In the genomic region with DNA sequence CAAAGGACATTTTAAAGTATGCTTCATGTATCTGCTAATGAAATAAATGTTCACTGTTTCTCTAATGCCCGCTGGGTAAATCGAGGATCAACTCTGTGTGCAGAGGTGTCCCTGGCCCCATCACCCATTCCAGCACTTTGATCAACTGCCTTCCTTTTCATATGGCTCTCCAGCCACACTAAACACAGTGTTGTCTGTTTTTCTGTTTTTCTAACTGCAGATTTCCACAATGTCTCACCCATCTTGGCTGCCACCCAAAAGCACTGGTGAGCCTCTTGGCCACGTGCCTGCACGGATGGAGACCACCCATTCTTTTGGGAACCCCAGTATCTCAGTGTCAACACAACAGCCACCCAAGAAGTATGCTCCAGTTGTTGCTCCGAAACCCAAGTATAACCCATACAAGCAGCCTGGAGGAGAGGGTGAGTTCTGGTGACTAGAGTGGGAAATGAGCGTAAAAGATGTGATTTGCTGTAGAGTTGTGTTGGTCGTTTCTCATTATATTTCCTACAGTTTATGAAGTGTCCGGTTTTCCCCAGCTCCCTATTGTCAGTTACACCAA, we compare ENCODE assay signal across 18 mouse cellular contexts.
DNase-seq lines count a peak whose midpoint lies in the region; ATAC-seq lines count a peak whose summit lies in the region.
"Had no signal": no experiment of that assay in that cellular context is flagged by ENCODE, and none has a peak within 500 bp of the region (broad histone marks: within the 10 kb centered on the region; RNA-seq: fewer than 3 reads in every experiment).

No protein-coding gene starts in this region.

- H3K4me2 ChIP-seq in forebrain, embryonic 16.5 days (ENCODE audit: low read length) = no peak overlapping the region
- H3K4me2 ChIP-seq in forebrain, embryonic 11.5 days (ENCODE audit: low read depth, low read length, severe bottlenecking) = no peak overlapping the region
- no peak overlapping the region for H3K4me2 ChIP-seq in neural tube, embryonic 13.5 days
- H3K4me2 ChIP-seq in neural tube, embryonic 15.5 days = no peak overlapping the region
- H3K4me2 ChIP-seq: embryonic facial prominence, embryonic 15.5 days; hindbrain, embryonic 14.5 days; intestine, embryonic 15.5 days; midbrain, embryonic 13.5 days had no signal

- H3K4me3 ChIP-seq in forebrain, embryonic 16.5 days (replicated peaks; ENCODE audit: low read length) = no peak overlapping the region
- no peak overlapping the region for H3K4me3 ChIP-seq in forebrain, embryonic 11.5 days (ENCODE audit: low read depth, low read length)
- H3K4me3 ChIP-seq in neural tube, embryonic 13.5 days = no peak overlapping the region
- H3K4me3 ChIP-seq in neural tube, embryonic 15.5 days (replicated peaks) = no peak overlapping the region
- H3K4me3 ChIP-seq in macrophage (ENCODE audit: inconsistent target) = no peak overlapping the region
- H3K4me3 ChIP-seq: embryonic facial prominence, embryonic 15.5 days; heart, embryonic 10.5 days; intestine, embryonic 15.5 days; midbrain, embryonic 13.5 days; myocyte had no signal

- H3K36me3 ChIP-seq in forebrain, embryonic 16.5 days (ENCODE audit: control insufficient read depth, insufficient read depth) = no peaks in the 10 kb centered on the region
- H3K36me3 ChIP-seq in forebrain, embryonic 11.5 days (ENCODE audit: control insufficient read depth, insufficient read depth, low read length) = no peaks in the 10 kb centered on the region
- H3K36me3 ChIP-seq in neural tube, embryonic 13.5 days = no peaks in the 10 kb centered on the region
- no peaks in the 10 kb centered on the region for H3K36me3 ChIP-seq in neural tube, embryonic 15.5 days
- H3K36me3 ChIP-seq in macrophage (ENCODE audit: inconsistent target) = no peaks in the 10 kb centered on the region
- H3K36me3 ChIP-seq: intestine, embryonic 15.5 days; midbrain, embryonic 13.5 days had no signal

- peaks cover 10% of the 10 kb centered on the region for H3K4me1 ChIP-seq in forebrain, embryonic 16.5 days (replicated peaks; ENCODE audit: control insufficient read depth, insufficient read depth, low read length)
- no peaks in the 10 kb centered on the region for H3K4me1 ChIP-seq in forebrain, embryonic 11.5 days (replicated peaks; ENCODE audit: control insufficient read depth, insufficient read depth, low read length)
- peaks cover 13% of the 10 kb centered on the region; the same call in 1 of the 2 replicates for H3K4me1 ChIP-seq in neural tube, embryonic 13.5 days (replicated peaks)
- H3K4me1 ChIP-seq in neural tube, embryonic 15.5 days = no peaks in the 10 kb centered on the region; the same call in 1 of the 2 replicates
- H3K4me1 ChIP-seq: heart, embryonic 10.5 days; intestine, embryonic 15.5 days; midbrain, embryonic 13.5 days had no signal

- H3K9ac ChIP-seq in forebrain, embryonic 16.5 days (replicated peaks; ENCODE audit: low read depth, low read length) = no peak overlapping the region
- H3K9ac ChIP-seq in forebrain, embryonic 11.5 days (ENCODE audit: low read length) = no peak overlapping the region
- H3K9ac ChIP-seq in neural tube, embryonic 13.5 days = no peak overlapping the region
- no peak overlapping the region for H3K9ac ChIP-seq in neural tube, embryonic 15.5 days (replicated peaks)
- H3K9ac ChIP-seq: embryonic facial prominence, embryonic 15.5 days; hindbrain, embryonic 14.5 days; intestine, embryonic 15.5 days; liver, embryonic 14.5 days; midbrain, embryonic 13.5 days had no signal

- no peak for DNase-seq in forebrain, embryonic 11.5 days (ENCODE audit: low spot score)
- peak; percentile 31 for DNase-seq in left cerebral cortex, postnatal 4 days
- DNase-seq in left cerebral cortex, adult 9 months (ENCODE audit: low spot score in 2 of 2) = no peak
- DNase-seq: adrenal gland, postnatal 25 days; cerebellum, adult 11-12 months; thymus, postnatal 36 days had no signal

- 52% methylated on average over 8 of the region's 8 CpGs for WGBS in forebrain, embryonic 16.5 days
- WGBS in forebrain, embryonic 11.5 days = 91% methylated on average over 8 of the region's 8 CpGs
- 72% methylated on average over 8 of the region's 8 CpGs for WGBS in neural tube, embryonic 13.5 days
- WGBS in neural tube, embryonic 15.5 days = 71% methylated on average over 8 of the region's 8 CpGs
- WGBS in macrophage (ENCODE audit: missing documents) = 97% methylated on average over 7 of the region's 8 CpGs

- H3K27ac ChIP-seq in forebrain, embryonic 16.5 days (ENCODE audit: low read length) = no peak overlapping the region
- H3K27ac ChIP-seq in forebrain, embryonic 11.5 days (ENCODE audit: low read depth, low read length) = no peak overlapping the region
- H3K27ac ChIP-seq in neural tube, embryonic 13.5 days (replicated peaks) = no peak overlapping the region
- no peak overlapping the region for H3K27ac ChIP-seq in neural tube, embryonic 15.5 days (replicated peaks)
- H3K27ac ChIP-seq in macrophage = peak overlapping the region; percentile 57
- H3K27ac ChIP-seq: embryonic facial prominence, embryonic 15.5 days; heart, embryonic 10.5 days; hindbrain, embryonic 14.5 days; intestine, embryonic 15.5 days; liver, embryonic 14.5 days; midbrain, embryonic 13.5 days had no signal

- 0 out of 2 replicates have a peak, but pooled peaks have one; percentile 20 for ATAC-seq in forebrain, embryonic 16.5 days
- ATAC-seq in forebrain, embryonic 11.5 days (replicated peaks; ENCODE audit: low FRiP score) = no peak
- 0 out of 2 replicates have a peak, but pooled peaks have one; percentile 23 for ATAC-seq in neural tube, embryonic 13.5 days (ENCODE audit: low read depth)
- ATAC-seq in neural tube, embryonic 15.5 days (ENCODE audit: low FRiP score) = no peak
- ATAC-seq: intestine, embryonic 15.5 days; midbrain, embryonic 13.5 days had no signal

- H3K79me2 ChIP-seq in macrophage (ENCODE audit: inconsistent target) = no peaks in the 10 kb centered on the region

- no peaks in the 10 kb centered on the region for H3K27me3 ChIP-seq in forebrain, embryonic 16.5 days (replicated peaks; ENCODE audit: control insufficient read depth, insufficient read depth, low read length)
- H3K27me3 ChIP-seq in forebrain, embryonic 11.5 days (ENCODE audit: control insufficient read depth, insufficient read depth, low read length) = no peaks in the 10 kb centered on the region
- H3K27me3 ChIP-seq in neural tube, embryonic 13.5 days = no peaks in the 10 kb centered on the region
- H3K27me3 ChIP-seq in neural tube, embryonic 15.5 days (replicated peaks) = no peaks in the 10 kb centered on the region
- H3K27me3 ChIP-seq: CH12.LX; embryonic facial prominence, embryonic 15.5 days; intestine, embryonic 15.5 days; midbrain, embryonic 13.5 days had no signal

- no peaks in the 10 kb centered on the region for H3K9me3 ChIP-seq in forebrain, embryonic 16.5 days (ENCODE audit: control insufficient read depth, low read length)
- no peaks in the 10 kb centered on the region for H3K9me3 ChIP-seq in forebrain, embryonic 11.5 days (ENCODE audit: control insufficient read depth, low read length)
- no peaks in the 10 kb centered on the region for H3K9me3 ChIP-seq in neural tube, embryonic 13.5 days
- no peaks in the 10 kb centered on the region for H3K9me3 ChIP-seq in neural tube, embryonic 15.5 days (replicated peaks)
- H3K9me3 ChIP-seq: embryonic facial prominence, embryonic 15.5 days; heart, embryonic 10.5 days; intestine, embryonic 15.5 days; midbrain, embryonic 13.5 days had no signal

- intact Hi-C loops in left cerebral cortex, postnatal 4 days (cut with DNase I) = no loop called here

Comparison
In these comparisons a context has a peak if more than half of its experiments do, and no peak if none do; other contexts are left out.
1. ATAC-seq: peak in forebrain, embryonic 16.5 days (single experiment) and neural tube, embryonic 13.5 days (single experiment); none in forebrain, embryonic 11.5 days (single experiment) and neural tube, embryonic 15.5 days (single experiment).